Mouse (Mus musculus): ENCODE results near the gene Ldb3. TPM values are rescaled to one million over a fixed set of nuclear protein-coding genes. Genes with fewer than 3 reads are reported as not detected.

Ldb3 gene
- total and polyA plus RNA-seq, 3 experiments, result 0.01 TPM; not detected in 2

GRCm38 (mm10) chr14:34573348-34573913 is 15.1 kb downstream of the Ldb3 start:
- Histone ChIP-seq H3K9ac (ENCODE audit: control insufficient read depth, low read depth, low read length, poor library complexity, severe bottlenecking) (no peak overlapping the region), H3K4me1 (ENCODE audit: control insufficient read depth in 1 of 2, insufficient read depth in 2 of 2, low read length in 2 of 2) (no peaks in the 10 kb centered on the region), H3K36me3 (ENCODE audit: control insufficient read depth in 1 of 2, insufficient read depth in 2 of 2, low read length in 2 of 2) (no peaks in the 10 kb centered on the region), H3K27me3 (ENCODE audit: control insufficient read depth in 1 of 2, insufficient read depth in 2 of 2, low read length in 2 of 2) (no peaks in the 10 kb centered on the region), H3K79me2 (ENCODE audit: control insufficient read depth, insufficient read depth, low read length, poor library complexity) (no peaks in the 10 kb centered on the region), H3K4me3 (ENCODE audit: control insufficient read depth in 1 of 2, insufficient read depth in 1 of 2, low read depth in 2 of 2, low read length in 2 of 2) (no peak overlapping the region), H3K27ac (ENCODE audit: control insufficient read depth, low read depth, low read length) (no peak overlapping the region), H3K9me3 (replicated peaks; ENCODE audit: insufficient read depth, low read length) (no peaks in the 10 kb centered on the region)
- TF ChIP-seq CHD1 (IDR thresholded peaks at IDR 0.05; ENCODE audit: low read depth, low read length) (no peak), RAD21 (IDR thresholded peaks at IDR 0.05; ENCODE audit: low read depth, low read length) (no peak), POLR2AphosphoS2 (IDR thresholded peaks at IDR 0.05; ENCODE audit: low read length) (no peak), ZNF384 (IDR thresholded peaks at IDR 0.05; ENCODE audit: low read depth, low read length) (no peak), JUND (IDR thresholded peaks at IDR 0.05; ENCODE audit: low read depth, low read length) (no peak), ZMIZ1 (IDR thresholded peaks at IDR 0.05; ENCODE audit: low read depth, low read length) (no peak), BHLHE40 (IDR thresholded peaks at IDR 0.05; ENCODE audit: borderline replicate concordance, low read depth, low read length) (no peak), USF2 (IDR thresholded peaks at IDR 0.05; ENCODE audit: borderline replicate concordance in 1 of 2, insufficient read depth in 1 of 2, low read depth in 1 of 2, low read length in 2 of 2) (no peak), TAL1 (IDR thresholded peaks at IDR 0.05; ENCODE audit: low read length) (no peak)
- DNase-seq (ENCODE audit: low read depth, low spot score), result no peak

GRCm38 (mm10) chr14:34571610-34572387 is 16.7 kb downstream of the Ldb3 start:
- TF ChIP-seq ETS1 (IDR thresholded peaks at IDR 0.05; ENCODE audit: low read depth, low read length), result no peak
- TF ChIP-seq TBP (IDR thresholded peaks at IDR 0.05; ENCODE audit: low read depth, low read length), result no peak
- no peak for TF ChIP-seq MEF2A (IDR thresholded peaks at IDR 0.05; ENCODE audit: extremely low read depth, insufficient replicate concordance, low read depth, low read length, poor library complexity, severe bottlenecking)
- Histone ChIP-seq H3K4me1 (ENCODE audit: control insufficient read depth in 1 of 2, insufficient read depth in 2 of 2, low read length in 2 of 2) (no peaks in the 10 kb centered on the region), H3K9ac (ENCODE audit: control insufficient read depth, low read depth, low read length, poor library complexity, severe bottlenecking) (no peak overlapping the region), H3K9me3 (replicated peaks; ENCODE audit: insufficient read depth, low read length) (no peaks in the 10 kb centered on the region), H3K27me3 (ENCODE audit: control insufficient read depth in 1 of 2, insufficient read depth in 2 of 2, low read length in 2 of 2) (no peaks in the 10 kb centered on the region), H3K36me3 (ENCODE audit: control insufficient read depth in 1 of 2, insufficient read depth in 2 of 2, low read length in 2 of 2) (no peaks in the 10 kb centered on the region), H3K4me3 (ENCODE audit: control insufficient read depth in 1 of 2, insufficient read depth in 1 of 2, low read depth in 2 of 2, low read length in 2 of 2) (no peak overlapping the region), H3K79me2 (ENCODE audit: control insufficient read depth, insufficient read depth, low read length, poor library complexity) (no peaks in the 10 kb centered on the region), H3K27ac (ENCODE audit: control insufficient read depth, low read depth, low read length) (no peak overlapping the region)
- DNase-seq (ENCODE audit: low read depth, low spot score), result no peak

- no peaks in the 10 kb centered on the region for H3K36me3 ChIP-seq (ENCODE audit: control insufficient read depth in 1 of 2, insufficient read depth in 2 of 2, low read length in 2 of 2)
- H3K9me3 ChIP-seq (replicated peaks; ENCODE audit: insufficient read depth, low read length), result no peaks in the 10 kb centered on the region
- no peak for TF ChIP-seq E2F4 (IDR thresholded peaks at IDR 0.05; ENCODE audit: borderline replicate concordance, low read depth, low read length)
- H3K27ac ChIP-seq (ENCODE audit: control insufficient read depth, low read depth, low read length), result no peak overlapping the region
- no peak overlapping the region for H3K4me3 ChIP-seq (ENCODE audit: control insufficient read depth in 1 of 2, insufficient read depth in 1 of 2, low read depth in 2 of 2, low read length in 2 of 2)
- no peak for DNase-seq (ENCODE audit: low read depth, low spot score)
- H3K4me1 ChIP-seq (ENCODE audit: control insufficient read depth in 1 of 2, insufficient read depth in 2 of 2, low read length in 2 of 2), result no peaks in the 10 kb centered on the region
- H3K79me2 ChIP-seq (ENCODE audit: control insufficient read depth, insufficient read depth, low read length, poor library complexity), result no peaks in the 10 kb centered on the region
- no peak overlapping the region for H3K9ac ChIP-seq (ENCODE audit: control insufficient read depth, low read depth, low read length, poor library complexity, severe bottlenecking)
- H3K27me3 ChIP-seq (ENCODE audit: control insufficient read depth in 1 of 2, insufficient read depth in 2 of 2, low read length in 2 of 2), result no peaks in the 10 kb centered on the region
Observed at GRCm38 (mm10) chr14:34570903-34571302, 17.6 kb downstream of the Ldb3 start.
